Mouse (Mus musculus): ENCODE results near the gene Lin28a.

DNA sequence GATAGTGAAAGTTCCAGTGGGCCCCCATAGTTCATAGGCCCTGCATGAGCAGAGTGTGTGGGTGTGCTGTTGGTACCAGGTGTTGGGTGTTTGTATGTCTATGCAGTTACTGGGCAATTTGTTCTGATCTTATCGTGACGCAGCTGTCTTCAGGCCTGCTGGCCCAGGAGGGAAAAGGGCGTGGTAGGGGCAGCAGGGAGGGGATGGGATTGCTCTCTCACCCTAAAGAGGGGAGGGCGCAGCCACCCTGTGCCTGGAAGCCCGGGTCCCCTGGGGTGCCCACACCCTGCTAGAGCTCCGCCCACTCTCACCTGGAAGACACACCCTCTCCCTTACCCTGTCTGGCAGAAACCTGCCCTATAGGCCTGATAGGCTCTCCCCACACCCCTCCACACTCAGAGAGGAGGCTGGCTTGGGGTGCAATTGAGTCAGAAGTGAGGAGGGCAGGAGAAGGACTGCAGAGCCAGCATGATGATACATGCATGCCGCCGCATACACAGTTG is 43.4 kb upstream of the Lin28a start:
- TF ChIP-seq CTCF (conservative IDR thresholded peaks at IDR 0.05; ENCODE audit: low read length), result no peak
- TF ChIP-seq NANOG (IDR thresholded peaks at IDR 0.05; ENCODE audit: borderline replicate concordance, low read length), result no peak

Data from E14TG2a.4 (cell line).